Mouse (Mus musculus) urinary bladder, postnatal 4 days (tissue): ENCODE data around the gene Inpp4b.

Experiments used
- DNase-seq, 2 experiments: peaks; one replicate each; pipeline ENCODE4 v3.0.0; 2021 to 2022; ENCODE audit warnings: low spot score in 2 of 2

Gene Inpp4b

GRCm38 (mm10) chr8:81703571-81704365 is 361.4 kb downstream of the Inpp4b start:
- no peak for DNase-seq

GRCm38 (mm10) chr8:81707436-81707835 is 365.1 kb downstream of the Inpp4b start:
- DNase-seq: no peak

DNA sequence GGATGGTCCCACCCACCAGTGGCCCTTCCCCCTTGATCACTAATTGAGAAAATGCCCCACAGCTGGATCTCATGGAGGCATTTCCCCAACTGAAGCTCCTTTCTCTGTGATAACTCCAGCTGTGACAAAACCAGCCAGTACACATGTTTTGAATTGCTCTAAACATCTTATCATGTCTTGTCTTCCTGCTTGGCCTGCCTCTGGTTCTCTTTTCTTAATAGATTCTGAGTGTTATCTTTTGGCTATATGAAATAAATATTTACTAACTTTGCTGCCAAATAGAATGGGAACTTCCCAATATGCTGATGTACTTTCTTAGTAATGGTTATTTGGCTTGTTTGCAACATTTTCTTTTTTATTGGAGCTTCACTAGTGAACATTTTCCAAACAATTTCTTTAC is 389.0 kb downstream of the Inpp4b start:
- no peak for DNase-seq

DNA sequence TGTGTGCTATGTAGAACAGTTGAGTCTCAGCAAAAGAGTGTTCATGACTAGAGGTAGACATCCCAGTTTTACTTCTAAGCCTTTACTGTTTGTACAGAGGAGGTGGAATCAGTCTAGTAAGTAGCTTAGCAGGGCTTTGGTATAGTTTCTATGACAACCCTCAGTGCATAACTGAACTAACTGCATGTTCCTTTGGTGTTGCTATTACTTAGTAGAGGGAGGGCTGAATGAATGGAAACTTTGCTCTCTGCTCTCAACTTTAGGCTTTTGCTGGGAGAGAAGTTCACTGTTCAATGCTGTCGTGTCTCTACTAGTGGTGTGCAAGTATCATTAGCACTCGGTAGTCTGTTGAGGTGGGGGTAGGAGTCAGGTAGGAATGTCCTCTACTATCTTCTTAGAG is 393.3 kb downstream of the Inpp4b start:
- no peak for DNase-seq

- no peak for DNase-seq
These were observed 393.7 kb downstream of the Inpp4b start for GRCm38 (mm10) chr8:81736103-81736502.

GRCm38 (mm10) chr8:81742588-81742987 is 400.2 kb downstream of the Inpp4b start:
- DNase-seq: no peak

DNA sequence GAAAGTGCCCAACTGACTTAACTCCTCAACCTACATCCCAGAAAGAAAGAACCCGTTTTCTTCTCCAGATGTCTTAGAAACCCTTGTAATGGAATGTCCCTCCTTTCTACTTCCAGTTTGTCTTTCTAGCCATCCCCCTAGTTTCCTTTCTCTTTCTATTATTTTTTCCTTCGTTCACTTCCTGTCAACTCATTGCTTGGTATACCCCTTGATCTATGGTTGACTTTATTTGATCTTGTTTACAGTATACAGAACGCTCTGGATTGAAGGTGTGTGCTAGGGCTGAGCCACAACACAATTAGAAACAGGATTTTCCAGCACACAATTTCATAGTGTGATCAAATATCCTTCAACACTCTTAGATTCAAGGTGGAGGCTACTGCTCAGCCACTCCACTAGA is 400.7 kb downstream of the Inpp4b start:
- no peak for DNase-seq

GRCm38 (mm10) chr8:81745439-81745838 is 403.1 kb downstream of the Inpp4b start:
- no peak for DNase-seq

- DNase-seq: no peak
These were observed 408.8 kb downstream of the Inpp4b start for GRCm38 (mm10) chr8:81751159-81751558.

DNA sequence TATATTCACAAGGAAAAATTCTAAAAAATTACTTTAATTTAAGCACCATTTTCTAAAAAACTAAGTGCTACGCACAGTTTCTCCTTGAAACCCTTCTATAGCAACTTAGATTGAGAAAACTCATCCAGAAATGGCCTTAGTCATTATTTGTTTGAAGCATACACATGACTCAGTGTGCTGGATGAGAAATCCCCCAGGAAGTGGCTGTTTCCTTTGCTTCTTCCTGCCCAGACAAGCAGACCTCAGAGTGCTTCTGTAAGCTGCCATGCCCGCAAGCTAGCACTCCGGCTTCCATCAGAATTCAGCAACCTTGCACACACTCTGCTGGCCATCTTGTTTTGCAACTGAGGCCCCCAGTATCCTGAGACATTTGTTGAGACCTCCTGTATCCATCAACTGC is 414.3 kb downstream of the Inpp4b start:
- DNase-seq: no peak

- DNase-seq: no peak
These were observed 415.3 kb downstream of the Inpp4b start for GRCm38 (mm10) chr8:81757580-81758144.

- DNase-seq: no peak
These were observed 419.1 kb downstream of the Inpp4b start for GRCm38 (mm10) chr8:81761466-81761865.

DNA sequence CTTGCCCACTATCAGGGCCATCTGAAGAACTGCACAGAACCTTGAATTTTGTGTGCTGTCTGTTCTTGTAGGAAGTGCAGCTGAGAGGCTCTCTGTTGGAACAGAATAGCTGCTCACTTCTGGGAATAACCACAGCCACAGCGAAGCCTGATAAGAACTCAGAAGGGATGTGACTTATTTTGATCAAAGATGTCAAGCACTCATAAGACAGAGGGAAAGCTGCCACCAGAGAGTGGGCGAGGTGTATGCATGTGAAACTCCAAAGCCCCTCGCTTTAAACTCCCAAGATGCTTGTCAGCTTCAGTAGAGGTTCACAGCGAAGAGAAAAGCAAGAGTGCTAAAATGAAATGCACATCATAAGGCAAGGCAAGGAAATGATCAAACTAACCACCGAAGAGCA is 423.7 kb downstream of the Inpp4b start:
- no peak for DNase-seq

DNA sequence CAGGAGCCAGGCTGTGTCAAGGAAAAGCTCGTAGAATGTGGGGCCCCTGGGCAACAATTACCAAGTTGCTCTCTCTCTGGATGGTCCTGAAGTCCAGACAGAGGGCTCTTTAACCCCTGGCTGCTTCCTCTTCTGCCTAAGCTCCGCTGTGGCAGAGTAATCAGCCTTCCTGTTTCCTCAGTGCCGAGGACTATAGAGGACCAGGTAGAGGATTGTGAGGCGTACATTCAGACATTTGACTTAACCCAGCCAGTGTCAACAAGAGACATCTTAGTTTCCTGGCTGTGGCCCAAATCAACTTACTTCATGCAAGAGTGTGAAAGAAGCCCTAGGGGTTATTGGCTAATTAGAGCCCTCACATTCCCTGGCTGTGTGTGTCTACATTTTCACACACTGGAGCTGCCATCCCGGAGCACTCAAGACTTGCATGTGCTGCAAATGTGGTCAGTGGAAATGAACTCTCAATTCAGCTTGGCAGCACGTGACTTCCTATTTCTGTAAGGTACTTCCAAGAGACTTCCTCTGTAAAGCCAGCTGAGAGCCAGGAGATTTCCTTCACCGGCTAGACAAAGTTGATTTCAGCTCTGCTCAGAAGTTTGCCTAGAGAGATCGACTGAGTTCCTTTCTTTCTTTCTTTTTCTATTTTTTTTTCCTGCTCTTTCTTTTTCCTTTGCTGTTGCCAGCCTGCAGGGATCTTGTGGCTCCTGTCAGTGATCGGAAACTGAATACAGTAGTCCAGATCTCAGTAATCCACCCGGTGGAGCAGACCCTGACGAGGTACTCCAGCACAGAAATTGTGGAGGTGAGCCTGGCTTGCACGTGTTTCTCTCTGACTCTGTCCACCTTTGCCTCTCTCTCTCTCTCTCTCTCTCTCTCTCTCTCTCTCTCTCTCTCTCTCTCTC is 425.3 kb downstream of the Inpp4b start:
- no peak for DNase-seq

- DNase-seq: no peak
These were observed 425.9 kb downstream of the Inpp4b start for GRCm38 (mm10) chr8:81768313-81768675.

DNA sequence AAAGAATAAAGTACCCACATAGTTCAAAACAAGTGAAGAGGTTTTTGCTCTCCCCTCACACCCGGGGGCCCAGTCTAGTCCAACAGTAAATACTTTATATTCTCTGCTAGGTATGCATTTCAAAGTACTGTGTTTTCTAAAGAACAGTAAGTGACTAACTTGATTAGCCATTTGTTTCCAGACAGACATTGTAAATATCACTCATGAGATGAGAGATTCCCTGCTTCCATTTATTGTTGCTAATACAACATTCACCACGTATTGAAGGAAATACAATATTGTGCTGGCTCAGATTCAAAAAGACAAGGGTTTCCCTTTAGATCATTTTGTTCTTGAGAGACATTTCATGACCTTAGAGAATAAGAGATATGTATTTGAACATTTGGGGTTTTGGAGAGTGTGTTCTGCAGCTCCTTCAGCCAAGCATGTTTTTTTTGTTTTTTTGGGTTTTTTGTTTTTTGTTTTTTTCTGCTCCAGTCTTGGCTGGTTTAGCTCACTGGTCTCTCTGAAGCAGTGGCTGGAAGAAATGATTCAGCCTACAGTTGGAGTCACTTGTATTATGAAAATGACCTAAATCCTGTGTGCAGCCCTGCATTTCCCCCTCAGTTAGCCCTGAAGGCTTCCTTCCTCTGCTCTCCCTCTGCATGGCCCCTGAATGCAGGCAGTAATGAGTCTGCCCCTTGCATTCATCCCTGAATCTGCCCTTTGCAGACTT is 426.5 kb downstream of the Inpp4b start:
- no peak for DNase-seq

GRCm38 (mm10) chr8:81770603-81771276 is 428.4 kb downstream of the Inpp4b start:
- no peak for DNase-seq

DNA sequence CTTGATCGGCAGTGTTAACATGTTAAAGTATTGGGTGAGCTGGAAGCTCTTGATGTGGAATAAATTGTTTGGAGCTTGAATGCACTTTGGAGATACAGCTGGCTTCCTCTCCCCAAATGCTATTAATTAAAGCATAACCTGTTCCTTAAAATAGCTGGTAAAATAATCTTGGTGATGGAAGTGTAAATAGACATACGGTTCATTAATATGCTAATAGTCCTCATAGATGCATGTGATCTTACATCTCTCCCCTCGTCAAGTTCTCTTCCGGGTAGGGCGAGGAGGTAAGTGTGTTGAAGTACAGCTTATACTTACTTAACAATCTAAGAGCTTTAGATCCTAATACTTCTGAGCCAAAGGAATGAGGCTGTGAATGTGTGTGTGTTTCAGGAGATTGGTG is 430.5 kb downstream of the Inpp4b start:
- no peak for DNase-seq

- no peak for DNase-seq
These were observed 431.1 kb downstream of the Inpp4b start for GRCm38 (mm10) chr8:81773305-81773965.

- DNase-seq: no peak
These were observed 431.7 kb downstream of the Inpp4b start for GRCm38 (mm10) chr8:81774010-81774409.

GRCm38 (mm10) chr8:81774454-81774853 is 432.1 kb downstream of the Inpp4b start:
- no peak for DNase-seq
